Mouse (Mus musculus): ENCODE data around the gene Defb42.

The Defb42 gene

DNA sequence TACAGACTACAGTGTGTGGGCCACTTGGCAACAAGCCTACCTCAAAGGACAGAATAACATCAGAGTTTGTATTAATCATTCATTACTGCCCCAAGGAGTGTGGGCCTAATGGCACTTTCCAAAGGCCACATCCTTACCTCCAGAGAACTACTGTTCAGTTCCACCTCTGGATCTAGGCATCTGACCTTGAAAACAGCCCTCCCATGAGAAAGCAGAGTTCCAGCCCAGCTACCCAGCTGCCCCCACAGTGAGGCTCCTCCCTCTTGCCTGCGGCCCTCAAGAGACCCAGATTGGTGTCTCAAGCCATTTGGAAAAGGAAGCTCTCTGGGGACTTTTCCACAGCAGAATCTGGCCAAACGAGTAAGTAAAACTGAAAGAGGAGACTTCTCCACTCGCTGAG lies at the start of gene Defb42:
Gene Defb42, plus strand, starts transcription at position 301 of the 400 bp plus-strand sequence.
- DNase-seq (ENCODE audit: low spot score): no peak

DNA sequence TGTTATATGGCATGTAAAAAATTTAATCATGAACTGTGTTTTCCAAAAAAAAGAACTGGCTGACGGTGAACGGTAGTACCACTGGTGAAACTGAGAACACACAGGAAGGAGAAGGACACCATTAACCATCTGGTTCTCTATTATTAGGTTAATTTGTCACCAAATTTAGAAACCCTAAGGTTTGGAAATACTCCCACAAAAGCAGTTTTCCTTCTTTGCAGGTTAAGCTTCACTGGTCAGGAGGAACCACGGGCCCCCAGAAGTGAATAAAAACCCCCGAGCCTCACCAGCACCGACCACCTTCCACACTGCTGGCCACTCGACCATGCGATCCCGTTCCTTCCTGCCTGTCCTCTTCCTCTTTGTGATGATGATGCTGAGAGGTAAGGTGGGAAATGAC lies 49.0 kb upstream of the Defb42 start, which contains the start of gene Defb47:
Gene Defb47, plus strand, starts transcription at position 301 of the 400 bp plus-strand sequence.
- no peak for DNase-seq (ENCODE audit: low spot score)

GRCm38 (mm10) chr14:62998977-62999376 lies 47.8 kb upstream of the Defb42 start:
- no peak for DNase-seq (ENCODE audit: low spot score)

GRCm38 (mm10) chr14:63002588-63002987 lies 44.2 kb upstream of the Defb42 start:
- no peak for DNase-seq (ENCODE audit: low spot score)

DNA sequence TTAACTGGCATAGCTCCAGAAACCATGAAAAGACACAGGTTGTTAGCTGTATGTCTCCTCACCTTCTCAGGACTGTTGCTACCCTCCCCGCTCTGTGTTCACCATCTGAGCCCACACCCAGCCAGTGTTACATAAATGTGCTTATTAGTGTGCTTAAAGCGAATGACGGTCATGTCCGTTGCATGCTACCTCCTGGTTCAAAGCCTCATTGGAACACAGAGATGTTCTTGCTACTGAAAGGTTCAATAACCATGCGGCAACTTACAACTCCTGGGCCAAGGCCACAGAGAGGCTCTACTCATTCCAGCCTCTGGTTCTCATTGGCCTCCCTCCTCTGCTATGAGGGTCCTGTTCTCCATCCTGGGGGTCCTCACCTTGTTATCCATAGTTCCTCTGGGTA lies 35.3 kb upstream of the Defb42 start, which contains the start of gene Defb43:
Gene Defb43, plus strand, starts transcription at position 301 of the 400 bp plus-strand sequence.
- DNase-seq (ENCODE audit: low spot score): no peak

DNA sequence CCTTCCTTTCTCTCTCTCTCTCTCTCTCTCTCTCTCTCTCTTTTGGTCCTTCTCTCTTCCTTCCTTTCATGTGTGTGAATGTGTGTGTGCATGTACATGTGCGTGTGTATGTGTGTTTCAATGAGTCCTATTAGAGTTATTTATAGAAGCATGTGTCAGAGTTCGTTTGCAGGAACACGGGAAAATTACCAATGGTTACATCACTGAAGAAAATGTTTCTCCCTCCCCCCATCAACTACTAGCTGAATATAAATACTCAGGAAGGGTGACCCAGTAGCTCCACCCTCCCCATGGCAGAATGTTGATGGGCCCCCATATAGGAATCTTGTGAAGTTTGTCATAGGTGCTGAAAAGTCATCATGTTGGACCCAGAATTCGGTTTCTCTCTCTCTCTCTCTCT lies 33.7 kb upstream of the Defb42 start:
- no peak for DNase-seq (ENCODE audit: low spot score)

DNA sequence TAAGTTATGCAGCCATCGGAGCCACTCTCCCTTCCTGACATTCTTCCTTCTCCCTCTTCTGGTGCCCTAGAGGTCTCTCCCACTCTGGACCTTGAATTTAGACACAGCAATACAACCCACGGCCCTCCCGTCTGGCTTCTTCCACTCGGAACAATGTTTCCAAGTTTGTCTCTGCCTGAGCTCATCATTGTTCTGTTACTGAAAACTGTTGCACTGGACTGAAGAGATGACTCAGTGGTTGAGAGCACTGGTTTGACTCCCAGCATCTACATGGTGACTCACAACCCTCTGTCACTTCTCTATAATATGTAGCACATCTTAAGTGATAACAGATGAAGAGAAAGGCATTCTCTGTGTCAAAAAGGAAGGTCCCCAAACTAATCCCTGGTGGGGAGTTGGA lies 32.1 kb upstream of the Defb42 start:
- no peak for DNase-seq (ENCODE audit: low spot score)

GRCm38 (mm10) chr14:63020524-63021156 lies 26.2 kb upstream of the Defb42 start:
- DNase-seq (ENCODE audit: low spot score): no peak

- no peak for DNase-seq (ENCODE audit: low spot score)
Measured at GRCm38 (mm10) chr14:63049910-63050370, 3.1 kb downstream of the Defb42 start, which contains the start of gene Defb30. Gene Defb30 (minus strand): TSS chr14:63049960.

GRCm38 (mm10) chr14:63050769-63051168 lies 4.0 kb downstream of the Defb42 start:
- peak; percentile 64 for DNase-seq (ENCODE audit: low spot score)

- peak; percentile 66 for DNase-seq (ENCODE audit: low spot score)
Measured at GRCm38 (mm10) chr14:63054729-63055128, 7.9 kb downstream of the Defb42 start.

GRCm38 (mm10) chr14:63060361-63060760 lies 13.6 kb downstream of the Defb42 start:
- DNase-seq (ENCODE audit: low spot score): no peak

- DNase-seq (ENCODE audit: low spot score): no peak
Measured at GRCm38 (mm10) chr14:63062184-63062583, 15.4 kb downstream of the Defb42 start.

DNA sequence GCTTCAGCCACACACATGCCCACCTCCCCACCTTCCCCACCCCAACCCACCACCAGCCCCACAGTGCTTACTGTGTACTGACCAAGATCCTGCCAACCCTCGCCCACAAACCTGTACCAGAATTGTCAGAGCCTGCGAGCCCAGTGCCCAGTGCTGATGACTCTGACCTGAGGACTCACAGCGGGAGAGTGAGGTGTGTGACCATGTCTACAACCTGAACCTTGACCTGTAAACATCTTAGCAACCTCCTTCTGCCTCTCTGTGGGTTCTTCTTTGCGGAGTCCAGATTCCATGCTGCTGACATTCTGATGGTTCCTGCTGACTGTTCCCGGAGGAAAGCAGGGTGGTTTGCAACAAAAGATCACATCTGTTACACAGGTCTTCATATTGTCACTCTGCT lies 18.6 kb downstream of the Defb42 start:
- DNase-seq (ENCODE audit: low spot score): no peak

GRCm38 (mm10) chr14:63066630-63067310 lies 20.0 kb downstream of the Defb42 start:
- DNase-seq (ENCODE audit: low spot score): peak; percentile 74

- DNase-seq (ENCODE audit: low spot score): no peak
Measured at GRCm38 (mm10) chr14:63067708-63068107, 20.9 kb downstream of the Defb42 start.
